Mouse (Mus musculus) embryonic facial prominence, embryonic 12.5 days (tissue): ENCODE results near the gene Ofd1. TPM values are rescaled to one million over a fixed set of nuclear protein-coding genes. Genes with fewer than 3 reads are reported as not detected.
A peak's percentile ranks its signal among the peaks of the same experiment; 100 is the strongest.

Experiments
- ATAC-seq: fragments of 200-750 bp; cut with Nextera tagmentation; 2 replicates; pipeline ENCODE4 v1.8.0; 2017; ENCODE audit not compliant: insufficient number of reproducible peaks, insufficient read depth, low FRiP score, low TSS enrichment
- H3K27ac ChIP-seq: fragments of 300-500 bp; sonication (generic); 2 replicates; pipeline ENCODE4 v1.5.1; 2016; ENCODE audit warnings: mild to moderate bottlenecking
- H3K27me3 ChIP-seq: fragments of 300-500 bp; sonication (generic); 2 replicates; pipeline ENCODE4 v1.6.1; 2016; ENCODE audit warnings: mild to moderate bottlenecking, moderate library complexity
- H3K36me3 ChIP-seq: fragments of 300-500 bp; sonication (generic); 2 replicates; pipeline ENCODE4 v1.6.1; 2016; ENCODE audit warnings: mild to moderate bottlenecking
- H3K4me1 ChIP-seq: fragments of 300-500 bp; sonication (generic); 2 replicates; pipeline ENCODE4 v1.6.1; 2016
- H3K4me2 ChIP-seq: fragments of 300-500 bp; sonication (generic); replicated peaks from 2 replicates; pipeline ENCODE4 v1.6.1; 2016; ENCODE audit warnings: mild to moderate bottlenecking, moderate library complexity
- H3K4me3 ChIP-seq: fragments of 300-500 bp; sonication (generic); 2 replicates; pipeline ENCODE4 v1.5.1; 2016; ENCODE audit warnings: mild to moderate bottlenecking
- H3K9ac ChIP-seq: fragments of 300-500 bp; sonication (generic); 2 replicates; pipeline ENCODE4 v1.6.1; 2016; ENCODE audit warnings: mild to moderate bottlenecking, moderate library complexity
- H3K9me3 ChIP-seq: fragments of 300-500 bp; sonication (generic); 2 replicates; pipeline ENCODE4 v1.6.1; 2016; ENCODE audit warnings: mild to moderate bottlenecking, moderate library complexity
- WGBS: fragments of 180-500 bp; shearing (Covaris S2); methylation state at CpG from one replicate; pipeline ENCODE4 v1.1.7; 2016; 5-methylcytosine and 5-hydroxymethylcytosine counted together
- polyA plus RNA-seq: library from polyadenylated mRNA; unstranded; fragments of >200 nt; fragmentation: Nextera tagmentation; extraction: Ambion mirVana; gene quantifications from 2 replicates; pipeline ENCODE4 v1.2.1, GENCODE M21; 2016

Gene Ofd1
- 7.9 and 9.1 TPM in 2 replicates for polyA plus RNA-seq

DNA sequence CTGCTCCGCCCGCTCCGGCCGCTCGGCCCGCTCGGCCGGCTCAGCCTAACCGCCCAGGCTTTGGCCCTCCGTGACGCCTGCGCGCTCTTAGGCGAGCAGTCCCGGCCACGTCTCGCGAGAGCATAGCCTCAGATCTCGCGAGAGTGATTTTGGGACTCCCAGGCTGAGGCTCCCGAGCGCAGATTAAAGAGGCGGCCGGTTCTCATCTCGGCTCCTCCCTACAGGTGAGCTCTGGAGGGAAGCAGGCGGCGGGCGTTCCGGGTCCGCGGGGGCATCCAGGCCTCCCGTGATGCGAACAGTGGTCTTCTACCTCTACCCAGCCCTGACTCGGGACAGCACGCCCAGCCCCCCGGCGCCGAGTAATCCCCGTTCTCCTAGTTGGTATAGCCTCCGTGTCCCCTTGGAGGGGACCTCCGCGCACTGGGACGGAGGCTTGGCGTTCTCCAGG, at the start of gene Ofd1:
Gene Ofd1, minus strand, starts transcription at position 89 of the 448 bp plus-strand sequence.
- WGBS: 11% methylated on average over 44 of the region's 44 CpGs
- H3K9me3 ChIP-seq: no peaks in the 10 kb centered on the region
- no peaks in the 10 kb centered on the region for H3K36me3 ChIP-seq
- peak within 1 kb of the TSS; percentile 63; the same call in 1 of the 2 replicates for H3K27ac ChIP-seq
- peak within 1 kb of the TSS; percentile 75 for H3K9ac ChIP-seq
- no peaks in the 10 kb centered on the region for H3K4me1 ChIP-seq
- H3K4me2 ChIP-seq: peak within 1 kb of the TSS; percentile 52
- H3K27me3 ChIP-seq: peaks cover 21% of the 10 kb centered on the region; the same call in 1 of the 2 replicates
- ATAC-seq: peak; percentile 95
- peak within 1 kb of the TSS; percentile 56 for H3K4me3 ChIP-seq

- peak within 1 kb of the TSS; percentile 53 for H3K4me2 ChIP-seq
- H3K4me1 ChIP-seq: no peaks in the 10 kb centered on the region
- peak within 1 kb of the TSS; percentile 59 for H3K4me3 ChIP-seq
- peak within 1 kb of the TSS; percentile 65 for H3K9ac ChIP-seq
- ATAC-seq: peak; percentile 96
- peak within 1 kb of the TSS; percentile 81 for H3K27ac ChIP-seq
- H3K9me3 ChIP-seq: no peaks in the 10 kb centered on the region
- 17% methylated on average over 36 of the region's 41 CpGs for whole genome bisulfite sequencing
- 0 out of 2 replicates have a peak, but pooled peaks cover 5% of the 10 kb centered on the region for H3K27me3 ChIP-seq
- no peaks in the 10 kb centered on the region for H3K36me3 ChIP-seq
Measured at GRCm38 (mm10) chrX:166479365-166479983, 39.0 kb upstream of the Ofd1 start, which contains the start of gene Rab9. Gene Rab9 (minus strand): TSS chrX:166479867.

- H3K9me3 ChIP-seq: no peaks in the 10 kb centered on the region
Measured at GRCm38 (mm10) chrX:166478631-166479364, 38.3 kb upstream of the Ofd1 start.

GRCm38 (mm10) chrX:166477393-166477792, 36.9 kb upstream of the Ofd1 start:
- ATAC-seq: no peak
- 0 out of 2 replicates have a peak, but pooled peaks cover 5% of the 10 kb centered on the region for H3K27me3 ChIP-seq
- 0 out of 2 replicates have a peak overlapping the region, but pooled peaks have one; percentile 10 for H3K4me3 ChIP-seq
- H3K27ac ChIP-seq: no peak overlapping the region
- H3K9ac ChIP-seq: no peak overlapping the region
- no peaks in the 10 kb centered on the region for H3K9me3 ChIP-seq
- peak overlapping the region; percentile 53 for H3K4me2 ChIP-seq
- WGBS: 62% methylated on average over 6 of the region's 6 CpGs
- H3K4me1 ChIP-seq: no peaks in the 10 kb centered on the region
- H3K36me3 ChIP-seq: no peaks in the 10 kb centered on the region

More at GRCm38 (mm10) chrX:166478631-166479364, 38.3 kb upstream of the Ofd1 start:
- H3K4me2 ChIP-seq: peak overlapping the region; percentile 53
- H3K9ac ChIP-seq: peak overlapping the region; percentile 65
- H3K36me3 ChIP-seq: no peaks in the 10 kb centered on the region
- peak overlapping the region; percentile 81 for H3K27ac ChIP-seq
- 0 out of 2 replicates have a peak, but pooled peaks cover 5% of the 10 kb centered on the region for H3K27me3 ChIP-seq
- no peak for ATAC-seq
- peak overlapping the region; percentile 59 for H3K4me3 ChIP-seq
- no peaks in the 10 kb centered on the region for H3K4me1 ChIP-seq
- WGBS: 26% methylated on average over 28 of the region's 28 CpGs

DNA sequence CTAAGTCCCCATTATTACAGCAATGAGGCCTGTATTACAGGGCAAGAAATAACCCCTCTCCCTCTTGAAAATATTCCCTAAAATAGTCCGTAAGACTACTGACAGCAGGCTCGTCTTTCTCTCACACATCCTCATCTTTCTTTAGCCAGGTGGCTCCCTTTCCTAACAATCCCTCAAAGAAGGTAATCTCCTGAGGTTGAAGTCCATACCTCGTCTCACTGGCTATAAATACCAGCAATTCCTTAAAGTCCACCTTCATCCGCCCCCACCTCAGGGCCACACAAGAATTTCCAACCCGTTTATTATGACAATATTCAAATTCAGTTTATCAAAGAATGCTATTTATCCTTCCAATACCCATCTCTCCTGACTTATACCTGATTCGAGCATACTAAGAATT, 32.1 kb upstream of the Ofd1 start:
- no peak for ATAC-seq
- Histone ChIP-seq H3K4me3 (no peak overlapping the region), H3K4me1 (no peaks in the 10 kb centered on the region), H3K9me3 (no peaks in the 10 kb centered on the region), H3K27me3 (no peaks in the 10 kb centered on the region), H3K36me3 (0 out of 2 replicates have a peak, but pooled peaks cover 6% of the 10 kb centered on the region), H3K4me2 (no peak overlapping the region), H3K27ac (no peak overlapping the region), H3K9ac (no peak overlapping the region)
- WGBS: 79% methylated on average over 6 of the region's 6 CpGs

- WGBS: 95% methylated on average over 7 of the region's 7 CpGs
- Histone ChIP-seq H3K27me3 (no peaks in the 10 kb centered on the region), H3K4me2 (no peak overlapping the region), H3K9ac (no peak overlapping the region), H3K36me3 (0 out of 2 replicates have a peak, but pooled peaks cover 6% of the 10 kb centered on the region), H3K4me1 (no peaks in the 10 kb centered on the region), H3K4me3 (no peak overlapping the region), H3K27ac (no peak overlapping the region), H3K9me3 (no peaks in the 10 kb centered on the region)
- ATAC-seq: no peak
Measured at GRCm38 (mm10) chrX:166468321-166468720, 27.8 kb upstream of the Ofd1 start.

DNA sequence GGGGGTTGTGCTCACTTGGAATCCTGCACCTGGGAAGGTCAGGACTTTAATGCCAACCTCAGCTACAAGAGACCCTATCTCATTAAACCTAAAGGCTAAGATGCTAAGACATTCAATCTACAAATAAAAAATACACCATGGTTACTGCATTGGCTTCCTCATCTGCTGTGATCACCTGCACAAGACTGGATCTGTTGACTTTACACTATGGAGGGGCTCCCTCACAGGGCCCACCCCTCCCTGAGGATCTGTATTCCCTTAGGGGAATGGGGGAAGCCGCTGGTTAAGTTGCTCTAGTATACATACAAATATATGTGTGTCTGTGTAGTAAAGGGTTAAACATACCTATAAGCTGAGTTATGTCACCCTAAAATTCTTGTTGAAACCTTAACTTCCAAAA, 15.0 kb upstream of the Ofd1 start:
- no peak overlapping the region for H3K9ac ChIP-seq
- no peak overlapping the region for H3K4me3 ChIP-seq
- 97% methylated on average over 1 of the region's 1 CpGs for WGBS
- no peak overlapping the region for H3K27ac ChIP-seq
- no peak overlapping the region for H3K4me2 ChIP-seq
- peaks cover 3% of the 10 kb centered on the region; the same call in 1 of the 2 replicates for H3K36me3 ChIP-seq
- H3K4me1 ChIP-seq: no peaks in the 10 kb centered on the region
- no peaks in the 10 kb centered on the region for H3K9me3 ChIP-seq
- ATAC-seq: no peak
- no peaks in the 10 kb centered on the region for H3K27me3 ChIP-seq

GRCm38 (mm10) chrX:166454331-166454730, 13.8 kb upstream of the Ofd1 start:
- no peak overlapping the region for H3K27ac ChIP-seq
- WGBS: 67% methylated on average over 3 of the region's 3 CpGs
- no peak overlapping the region for H3K9ac ChIP-seq
- H3K9me3 ChIP-seq: no peaks in the 10 kb centered on the region
- peaks cover 3% of the 10 kb centered on the region; the same call in 1 of the 2 replicates for H3K36me3 ChIP-seq
- no peaks in the 10 kb centered on the region for H3K4me1 ChIP-seq
- H3K4me3 ChIP-seq: no peak overlapping the region
- H3K27me3 ChIP-seq: no peaks in the 10 kb centered on the region
- no peak for ATAC-seq
- H3K4me2 ChIP-seq: no peak overlapping the region

- no peak overlapping the region for H3K9ac ChIP-seq
- 86% methylated on average over 6 of the region's 6 CpGs for WGBS
- H3K4me2 ChIP-seq: no peak overlapping the region
- H3K27ac ChIP-seq: no peak overlapping the region
- H3K4me3 ChIP-seq: no peak overlapping the region
- no peaks in the 10 kb centered on the region for H3K4me1 ChIP-seq
- ATAC-seq: no peak
- H3K9me3 ChIP-seq: no peaks in the 10 kb centered on the region
- H3K36me3 ChIP-seq: peaks cover 3% of the 10 kb centered on the region; the same call in 1 of the 2 replicates
- no peaks in the 10 kb centered on the region for H3K27me3 ChIP-seq
Measured at GRCm38 (mm10) chrX:166453532-166453931, 13.0 kb upstream of the Ofd1 start.

DNA sequence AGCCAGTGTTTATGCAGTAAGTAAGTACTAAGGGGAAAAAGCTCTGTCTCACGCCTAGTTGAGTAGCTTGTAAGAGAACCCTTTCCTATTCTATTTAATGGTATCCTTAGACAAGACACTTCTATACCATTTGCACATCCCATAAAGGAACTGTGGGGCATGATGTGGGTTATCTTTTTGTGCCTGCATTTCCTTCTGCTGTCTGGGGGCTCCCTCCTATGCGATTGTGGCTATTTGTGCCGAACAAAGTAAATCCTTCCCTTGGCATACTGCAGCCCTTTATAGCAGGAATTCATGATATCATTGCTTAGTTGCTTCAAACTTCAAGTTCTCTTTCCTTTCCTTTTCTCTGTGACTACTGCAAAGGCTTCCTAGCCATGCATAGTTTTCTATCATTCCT, 4.0 kb upstream of the Ofd1 start:
- no peaks in the 10 kb centered on the region for H3K4me1 ChIP-seq
- H3K27ac ChIP-seq: no peak overlapping the region
- no peaks in the 10 kb centered on the region for H3K36me3 ChIP-seq
- H3K9ac ChIP-seq: no peak overlapping the region
- 84% methylated on average over 3 of the region's 3 CpGs for WGBS
- H3K27me3 ChIP-seq: peaks cover 14% of the 10 kb centered on the region; the same call in 1 of the 2 replicates
- no peak overlapping the region for H3K4me2 ChIP-seq
- no peak overlapping the region for H3K4me3 ChIP-seq
- ATAC-seq: no peak
- no peaks in the 10 kb centered on the region for H3K9me3 ChIP-seq

GRCm38 (mm10) chrX:166440036-166440615, 378 bp downstream of the Ofd1 start, which contains the start of gene Trappc2:
Gene Trappc2 (plus strand): TSS chrX:166440574.
- 10% methylated on average over 36 of the region's 36 CpGs for WGBS
- peak within 1 kb of the TSS; percentile 75 for H3K9ac ChIP-seq
- no peaks in the 10 kb centered on the region for H3K4me1 ChIP-seq
- ATAC-seq: peak; percentile 59
- peak within 1 kb of the TSS; percentile 52 for H3K4me2 ChIP-seq
- H3K27ac ChIP-seq: peak within 1 kb of the TSS; percentile 63; the same call in 1 of the 2 replicates
- peaks cover 21% of the 10 kb centered on the region; the same call in 1 of the 2 replicates for H3K27me3 ChIP-seq
- no peaks in the 10 kb centered on the region for H3K36me3 ChIP-seq
- peak within 1 kb of the TSS; percentile 56 for H3K4me3 ChIP-seq
- no peaks in the 10 kb centered on the region for H3K9me3 ChIP-seq
